ENCODE assay signal across 9 mouse cellular contexts in genomic region chr7:142388198-142388597, GRCm38 (mm10). TPM values are rescaled to one million over a fixed set of nuclear protein-coding genes. Genes with fewer than 3 reads are reported as not detected.
DNase-seq lines count a peak whose midpoint lies in the region; ATAC-seq and TF ChIP-seq lines count a peak whose summit lies in the region.
"Had no signal": no experiment of that assay in that cellular context is flagged by ENCODE, and none has a peak within 500 bp of the region (broad histone marks: within the 10 kb centered on the region; RNA-seq: fewer than 3 reads in every experiment).

No protein-coding gene starts in this region.

- peak; percentile 27 for DNase-seq in CD4-positive, CD25-positive, alpha-beta regulatory T cell, adult 2 months (ENCODE audit: low read depth, low spot score)
- no peak for DNase-seq in right cerebral cortex, postnatal 4 days
- no peak for DNase-seq in adrenal gland, postnatal 14 days

- no peaks in the 10 kb centered on the region for H3K27me3 ChIP-seq in megakaryocyte, embryonic 14.5 days (replicated peaks)
- no peaks in the 10 kb centered on the region for H3K27me3 ChIP-seq in limb, embryonic 13.5 days
- no peaks in the 10 kb centered on the region for H3K27me3 ChIP-seq in small intestine, adult 2 months (ENCODE audit: control insufficient read depth, insufficient read depth, low read length)

- H3K4me1 ChIP-seq in megakaryocyte, embryonic 14.5 days = peaks cover 91% of the 10 kb centered on the region
- H3K4me1 ChIP-seq in limb, embryonic 13.5 days = peaks cover 17% of the 10 kb centered on the region
- peaks cover 14% of the 10 kb centered on the region; the same call in 1 of the 2 replicates for H3K4me1 ChIP-seq in small intestine, adult 2 months (ENCODE audit: control insufficient read depth, insufficient read depth, insufficient read length, low read length)

- peak overlapping the region; percentile 98 for H3K4me3 ChIP-seq in megakaryocyte, embryonic 14.5 days (replicated peaks)
- H3K4me3 ChIP-seq in limb, embryonic 13.5 days = peak overlapping the region; percentile 77
- peak overlapping the region; percentile 73 for H3K4me3 ChIP-seq in small intestine, adult 2 months (ENCODE audit: low read depth, low read length)

- WGBS in limb, embryonic 13.5 days = 92% methylated on average over 1 of the region's 1 CpGs
- 84% methylated on average over 1 of the region's 1 CpGs for WGBS in small intestine, adult 2 months

- peaks cover 39% of the 10 kb centered on the region for H3K36me3 ChIP-seq in megakaryocyte, embryonic 14.5 days (replicated peaks; ENCODE audit: low read length)
- peaks cover 26% of the 10 kb centered on the region for H3K36me3 ChIP-seq in limb, embryonic 13.5 days
- H3K36me3 ChIP-seq in small intestine, adult 2 months (ENCODE audit: control insufficient read depth, insufficient read depth, low read length) = peaks cover 18% of the 10 kb centered on the region

- ATAC-seq in CD4-positive, CD25-positive, alpha-beta regulatory T cell, adult 4 months = no peak
- ATAC-seq in megakaryocyte, adult 5-6 weeks (ENCODE audit: poor library complexity, severe bottlenecking) = no peak
- ATAC-seq in limb, embryonic 13.5 days (ENCODE audit: low FRiP score, low read depth) = peak; percentile 9; the same call in 1 of the 2 replicates

- peak overlapping the region; percentile 94 for H3K4me2 ChIP-seq in limb, embryonic 13.5 days (replicated peaks)

- peak overlapping the region; percentile 65; the same call in 1 of the 2 replicates for H3K27ac ChIP-seq in limb, embryonic 13.5 days
- no peak overlapping the region for H3K27ac ChIP-seq in small intestine, adult 2 months (ENCODE audit: insufficient read depth, low read depth, low read length)

- no peak for TF ChIP-seq CTCF in small intestine, adult 2 months (IDR thresholded peaks at IDR 0.05; ENCODE audit: extremely low read depth, insufficient read length, insufficient replicate concordance, low read depth, low read length)

- no peak for TF ChIP-seq POLR2A in small intestine, adult 2 months (IDR thresholded peaks at IDR 0.05; ENCODE audit: low read depth, low read length)

- H3K9ac ChIP-seq in limb, embryonic 13.5 days = no peak overlapping the region

- H3K9me3 ChIP-seq in megakaryocyte, embryonic 14.5 days = no peaks in the 10 kb centered on the region
- H3K9me3 ChIP-seq in limb, embryonic 13.5 days = no peaks in the 10 kb centered on the region

RNA-seq across cellular contexts. Expression of gene Ctsd, which starts 0.4 kb away (rescaled TPM):
- 100 to 1,000 TPM; 277 to 325 TPM for polyA plus RNA-seq in CD4-positive, CD25-positive, alpha-beta regulatory T cell, adult 4 months (2017; shearing (Covaris generic))
- polyA plus RNA-seq in megakaryocyte, embryonic 14.5 days (2012; ENCODE audit: insufficient read depth, low replicate concordance) = 432 and 816 TPM in 2 replicates
- total RNA-seq in megakaryocyte, adult 5-6 weeks (2015) = 193 and 197 TPM in 2 replicates
- 218 and 236 TPM in 2 replicates for total RNA-seq in megakaryocyte, adult 5-6 weeks (2017)
- 228 and 241 TPM in 2 replicates for polyA plus RNA-seq in limb, embryonic 13.5 days (2015; fragmentation: Nextera tagmentation; extraction: Ambion mirVana)
- 174 and 253 TPM in 2 replicates for polyA plus RNA-seq in small intestine, adult 2 months (2012; rRNA removed)
- total RNA-seq in adrenal gland, postnatal 14 days (2021) = 678 and 680 TPM in 2 replicates

RNA-seq across cellular contexts. Expression of gene Gm49369, which starts 5.7 kb away (rescaled TPM):
- not detected for polyA plus RNA-seq in CD4-positive, CD25-positive, alpha-beta regulatory T cell, adult 4 months (2017; shearing (Covaris generic))
- 14.0 and 303 TPM in 2 replicates for polyA plus RNA-seq in megakaryocyte, embryonic 14.5 days (2012; ENCODE audit: insufficient read depth, low replicate concordance)
- total RNA-seq in megakaryocyte, adult 5-6 weeks (2015) = not detected in 2 replicates
- 24.9 and 36.8 TPM in 2 replicates for total RNA-seq in megakaryocyte, adult 5-6 weeks (2017)
- polyA plus RNA-seq in limb, embryonic 13.5 days (2015; fragmentation: Nextera tagmentation; extraction: Ambion mirVana) = not detected in 2 replicates
- 0.42 TPM in 1 of 2 replicates, not detected in the other for polyA plus RNA-seq in small intestine, adult 2 months (2012; rRNA removed)
- total RNA-seq in adrenal gland, postnatal 14 days (2021) = 1.4 TPM in 1 of 2 replicates, not detected in the other
- total RNA-seq: layer of hippocampus, postnatal 36 days had no signal

RNA-seq across cellular contexts. Expression of gene Ifitm10, which starts 14.6 kb away (rescaled TPM):
- under 1 TPM in 1 of 2 experiments, not detected in 1; 0.91 TPM for polyA plus RNA-seq in CD4-positive, CD25-positive, alpha-beta regulatory T cell, adult 4 months (2017; shearing (Covaris generic))
- polyA plus RNA-seq in megakaryocyte, embryonic 14.5 days (2012; ENCODE audit: insufficient read depth, low replicate concordance) = 3.4 and 19.5 TPM in 2 replicates
- 2.1 and 3.6 TPM in 2 replicates for total RNA-seq in megakaryocyte, adult 5-6 weeks (2015)
- 0.48 and 1.4 TPM in 2 replicates for total RNA-seq in megakaryocyte, adult 5-6 weeks (2017)
- polyA plus RNA-seq in limb, embryonic 13.5 days (2015; fragmentation: Nextera tagmentation; extraction: Ambion mirVana) = 1.1 and 1.5 TPM in 2 replicates
- polyA plus RNA-seq in small intestine, adult 2 months (2012; rRNA removed) = 1.5 and 3.2 TPM in 2 replicates
- total RNA-seq in adrenal gland, postnatal 14 days (2021) = 3.8 and 5.1 TPM in 2 replicates

RNA-seq across cellular contexts. Expression of gene Syt8, which starts 46.5 kb away (rescaled TPM):
- polyA plus RNA-seq in CD4-positive, CD25-positive, alpha-beta regulatory T cell, adult 4 months (2017; shearing (Covaris generic)) = not detected
- polyA plus RNA-seq in megakaryocyte, embryonic 14.5 days (2012; ENCODE audit: insufficient read depth, low replicate concordance) = 3.4 TPM in 1 of 2 replicates, not detected in the other
- total RNA-seq in megakaryocyte, adult 5-6 weeks (2015) = 0.39 TPM in 1 of 2 replicates, not detected in the other
- not detected in 2 replicates for total RNA-seq in megakaryocyte, adult 5-6 weeks (2017)
- 1.2 and 1.4 TPM in 2 replicates for polyA plus RNA-seq in limb, embryonic 13.5 days (2015; fragmentation: Nextera tagmentation; extraction: Ambion mirVana)
- polyA plus RNA-seq in small intestine, adult 2 months (2012; rRNA removed) = 1.4 and 66.8 TPM in 2 replicates
- not detected in 2 replicates for total RNA-seq in adrenal gland, postnatal 14 days (2021)
- total RNA-seq: layer of hippocampus, postnatal 36 days had no signal

RNA-seq across cellular contexts. Expression of gene Tnni2, which starts 53.4 kb away (rescaled TPM):
- not detected for polyA plus RNA-seq in CD4-positive, CD25-positive, alpha-beta regulatory T cell, adult 4 months (2017; shearing (Covaris generic))
- polyA plus RNA-seq in megakaryocyte, embryonic 14.5 days (2012; ENCODE audit: insufficient read depth, low replicate concordance) = 3.4 TPM in 1 of 2 replicates, not detected in the other
- 18.8 and 20.9 TPM in 2 replicates for total RNA-seq in megakaryocyte, adult 5-6 weeks (2015)
- total RNA-seq in megakaryocyte, adult 5-6 weeks (2017) = 25.6 and 27.6 TPM in 2 replicates
- 45.2 and 47.5 TPM in 2 replicates for polyA plus RNA-seq in limb, embryonic 13.5 days (2015; fragmentation: Nextera tagmentation; extraction: Ambion mirVana)
- polyA plus RNA-seq in small intestine, adult 2 months (2012; rRNA removed) = 0.35 and 2.9 TPM in 2 replicates
- 0.56 and 0.67 TPM in 2 replicates for total RNA-seq in adrenal gland, postnatal 14 days (2021)
- total RNA-seq: layer of hippocampus, postnatal 36 days had no signal

Comparison
In these comparisons a context has a peak if more than half of its experiments do, and no peak if none do; other contexts are left out.
1. RNA of gene Gm49369, which starts 5.7 kb away (polyA plus RNA-seq): 14.0 to 303 TPM in megakaryocyte, embryonic 14.5 days; not detected in CD4-positive, CD25-positive, alpha-beta regulatory T cell, adult 4 months, not detected in limb, embryonic 13.5 days and 0.42 TPM in small intestine, adult 2 months; every median in the first group is over 10 times any median in the second.
2. Peak in every context shown above with its lines, with median percentiles within 50 percentile points of each other: H3K4me3 ChIP-seq.